Mouse (Mus musculus) lung, embryonic 14.5 days (tissue): ENCODE data around the gene Nfatc3. TPM values are rescaled to one million over a fixed set of nuclear protein-coding genes. Genes with fewer than 3 reads are reported as not detected.

Experiments used
- ATAC-seq: fragments of 200-750 bp; cut with Nextera tagmentation; 2 replicates; pipeline ENCODE4 v1.8.0; 2017; ENCODE audit warnings: mild to moderate bottlenecking, moderate TSS enrichment, moderate library complexity; ENCODE audit not compliant: insufficient read depth
- DNase-seq: peaks from one replicate; pipeline ENCODE4 v3.0.0-alpha.2; 2015
- H3K27ac ChIP-seq: fragments of 300-500 bp; sonication (generic); 2 replicates; pipeline ENCODE4 v1.5.1; 2014; ENCODE audit warnings: low read depth, mild to moderate bottlenecking, moderate library complexity
- H3K27me3 ChIP-seq: fragments of 300-500 bp; sonication (generic); 2 replicates; pipeline ENCODE4 v1.6.1; 2014; ENCODE audit warnings: low read length, control low read depth; ENCODE audit not compliant: insufficient read depth
- H3K36me3 ChIP-seq: fragments of 300-500 bp; sonication (generic); 2 replicates; pipeline ENCODE4 v1.6.1; 2014; ENCODE audit warnings: control low read depth; ENCODE audit not compliant: insufficient read depth
- H3K4me1 ChIP-seq: fragments of 300-500 bp; sonication (generic); 2 replicates; pipeline ENCODE4 v1.6.1; 2014; ENCODE audit warnings: antibody characterized with exemption, control low read depth; ENCODE audit not compliant: insufficient read depth
- H3K4me2 ChIP-seq: fragments of 300-500 bp; sonication (generic); 2 replicates; pipeline ENCODE4 v1.6.1; 2014; ENCODE audit warnings: mild to moderate bottlenecking
- H3K4me3 ChIP-seq: fragments of 300-500 bp; sonication (generic); 2 replicates; pipeline ENCODE4 v1.5.1; 2014; ENCODE audit warnings: low read depth, low read length
- H3K9ac ChIP-seq: fragments of 300-500 bp; sonication (generic); 2 replicates; pipeline ENCODE4 v1.6.1; 2014
- H3K9me3 ChIP-seq: fragments of 300-500 bp; sonication (generic); 2 replicates; pipeline ENCODE4 v1.6.1; 2016; ENCODE audit warnings: low read depth, low read length, control low read depth
- CTCF ChIP-seq: IDR thresholded peaks from 2 replicates; pipeline ENCODE4 v1.5.1; 2016; ENCODE audit warnings: antibody characterized with exemption, low read depth
- WGBS: fragments of 180-500 bp; shearing (Covaris S2); extraction: QIAGEN DNeasy Blood & Tissue Kit; methylation state at CpG from one replicate; pipeline ENCODE4 v1.1.7; 2014; 5-methylcytosine and 5-hydroxymethylcytosine counted together
- polyA plus RNA-seq: library from polyadenylated mRNA; unstranded; fragments of >200 nt; fragmentation: Nextera tagmentation; extraction: Ambion mirVana; gene quantifications from 2 replicates; pipeline ENCODE4 v1.2.1, GENCODE M21; 2014

Nfatc3 gene
- polyA plus RNA-seq, 1 experiment from 2014 or later, result 7.6 TPM

DNA sequence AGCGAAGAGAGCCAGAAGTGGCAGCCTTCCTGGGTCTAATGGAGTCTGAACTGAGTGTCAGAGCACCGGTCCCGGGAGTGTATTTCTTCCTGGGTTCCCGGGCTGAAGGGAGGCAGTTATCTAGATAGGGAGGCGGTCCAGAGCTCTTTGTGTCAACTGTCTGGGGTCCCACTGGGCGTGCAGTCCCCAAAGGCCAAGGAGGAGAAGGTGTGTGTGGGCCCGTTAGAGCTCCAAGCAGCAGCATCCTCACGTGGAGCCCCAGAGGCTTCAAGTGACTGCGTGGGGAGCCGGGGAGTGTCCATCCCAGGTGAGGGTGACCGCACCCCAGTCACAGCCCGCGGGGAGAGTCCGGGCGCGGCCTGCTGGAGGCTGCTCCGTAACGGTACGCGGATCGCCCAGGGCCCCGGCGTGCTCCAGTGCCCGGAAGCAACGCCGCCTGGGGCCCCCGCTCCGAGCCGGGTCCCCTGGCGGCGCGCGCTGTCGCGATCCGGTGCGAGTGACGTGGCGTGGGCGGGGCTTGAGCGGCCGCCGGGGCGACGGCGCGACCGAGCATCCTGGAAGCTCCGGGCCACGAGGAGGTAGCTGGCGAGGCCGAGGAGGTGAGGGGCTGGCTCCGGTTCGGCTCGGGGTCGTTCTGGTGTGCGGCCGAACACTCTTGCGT lies 109.8 kb downstream of the Nfatc3 start, which contains the start of gene Slc7a6:
TSS of gene Slc7a6 (plus strand) at position 502 of the 661 bp plus-strand sequence.
- under 1% methylated on average over 59 of the region's 59 CpGs for WGBS
- no peaks in the 10 kb centered on the region for H3K9me3 ChIP-seq
- peak within 1 kb of the TSS; percentile 89 for H3K27ac ChIP-seq
- no peak for TF ChIP-seq CTCF
- peak within 1 kb of the TSS; percentile 93 for H3K4me2 ChIP-seq
- no peaks in the 10 kb centered on the region for H3K27me3 ChIP-seq
- peak within 1 kb of the TSS; percentile 88 for H3K9ac ChIP-seq
- peak; percentile 92 for DNase-seq
- ATAC-seq, result peak; percentile 90
- peaks cover 11% of the 10 kb centered on the region for H3K36me3 ChIP-seq
- H3K4me3 ChIP-seq, result peak within 1 kb of the TSS; percentile 84
- H3K4me1 ChIP-seq, result peaks cover 2% of the 10 kb centered on the region; the same call in 1 of the 2 replicates

DNA sequence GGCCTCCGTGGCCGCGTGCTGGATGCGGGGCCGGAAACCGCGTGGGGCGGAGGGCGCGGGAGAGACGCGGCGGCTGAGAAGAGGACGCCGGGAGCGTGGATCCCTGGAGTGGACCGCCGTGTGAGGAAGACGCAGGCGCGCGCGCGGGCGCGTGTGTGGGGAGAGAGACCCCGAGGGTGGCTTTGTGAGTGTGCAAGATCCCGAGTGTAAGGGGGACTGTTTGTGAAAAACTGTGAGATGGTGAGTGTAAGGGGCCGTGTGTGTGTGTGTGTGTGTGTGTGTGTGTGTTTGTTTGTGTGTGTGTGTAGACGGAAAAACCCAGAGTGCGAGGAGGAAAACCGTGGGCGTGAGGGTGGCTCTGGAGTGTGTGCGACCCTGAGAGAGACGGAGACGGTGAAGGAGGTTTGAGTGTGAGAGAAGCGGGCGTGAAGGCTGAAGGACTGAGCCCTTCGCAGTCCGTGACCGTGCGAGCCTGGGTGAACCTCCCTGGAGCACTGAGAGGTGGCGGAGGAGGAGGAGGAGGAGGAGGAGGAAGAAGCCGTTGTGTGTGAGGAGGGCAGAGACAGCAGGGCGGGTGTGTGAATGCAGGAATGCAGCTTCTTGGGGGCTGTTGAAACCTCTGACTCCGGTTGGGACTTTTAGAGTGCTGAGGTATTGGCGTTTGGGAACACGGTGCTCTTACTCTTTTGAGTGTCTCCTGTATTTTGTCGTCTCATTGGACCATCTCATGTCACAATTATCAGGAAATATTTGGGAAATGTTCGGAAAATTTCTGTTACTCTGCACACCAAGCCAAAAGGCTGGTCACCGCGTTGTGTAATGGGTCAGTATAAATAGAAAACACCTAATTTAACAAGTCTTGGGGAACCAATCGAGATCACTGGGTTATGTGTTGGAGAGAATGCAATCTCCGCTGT lies 110.6 kb downstream of the Nfatc3 start:
- peak overlapping the region; percentile 88 for H3K9ac ChIP-seq
- H3K4me2 ChIP-seq, result peak overlapping the region; percentile 93
- DNase-seq (peak; percentile 59), ATAC-seq (peak; percentile 69)
- TF ChIP-seq CTCF, result no peak
- H3K27ac ChIP-seq, result peak overlapping the region; percentile 89
- H3K36me3 ChIP-seq, result 0 out of 2 replicates have a peak, but pooled peaks cover 4% of the 10 kb centered on the region
- no peaks in the 10 kb centered on the region for H3K9me3 ChIP-seq
- WGBS, result under 1% methylated on average over 53 of the region's 54 CpGs
- peak overlapping the region; percentile 84 for H3K4me3 ChIP-seq
- H3K4me1 ChIP-seq, result peaks cover 2% of the 10 kb centered on the region; the same call in 1 of the 2 replicates
- no peaks in the 10 kb centered on the region for H3K27me3 ChIP-seq

- WGBS, result 23% methylated on average over 6 of the region's 6 CpGs
- Histone ChIP-seq H3K4me3 (peak overlapping the region; percentile 84), H3K4me1 (peaks cover 2% of the 10 kb centered on the region; the same call in 1 of the 2 replicates), H3K27ac (no peak overlapping the region), H3K36me3 (no peaks in the 10 kb centered on the region), H3K27me3 (no peaks in the 10 kb centered on the region), H3K9me3 (no peaks in the 10 kb centered on the region), H3K9ac (peak overlapping the region; percentile 88), H3K4me2 (peak overlapping the region; percentile 93)
- peak; percentile 17 for DNase-seq
- TF ChIP-seq CTCF, result peak; percentile 38; the same call in 1 of the 2 replicates
- no peak for ATAC-seq
These were observed 111.4 kb downstream of the Nfatc3 start for GRCm38 (mm10) chr8:106169934-106170480.

- Histone ChIP-seq H3K9ac (no peak overlapping the region), H3K27ac (no peak overlapping the region), H3K36me3 (no peaks in the 10 kb centered on the region), H3K9me3 (no peaks in the 10 kb centered on the region), H3K4me1 (peaks cover 5% of the 10 kb centered on the region; the same call in 1 of the 2 replicates), H3K27me3 (no peaks in the 10 kb centered on the region), H3K4me2 (no peak overlapping the region), H3K4me3 (no peak overlapping the region)
- no peak for ATAC-seq
- no peak for TF ChIP-seq CTCF
- 87% methylated on average over 3 of the region's 3 CpGs for WGBS
- no peak for DNase-seq
These were observed 114.9 kb downstream of the Nfatc3 start for GRCm38 (mm10) chr8:106173566-106173965.

DNA sequence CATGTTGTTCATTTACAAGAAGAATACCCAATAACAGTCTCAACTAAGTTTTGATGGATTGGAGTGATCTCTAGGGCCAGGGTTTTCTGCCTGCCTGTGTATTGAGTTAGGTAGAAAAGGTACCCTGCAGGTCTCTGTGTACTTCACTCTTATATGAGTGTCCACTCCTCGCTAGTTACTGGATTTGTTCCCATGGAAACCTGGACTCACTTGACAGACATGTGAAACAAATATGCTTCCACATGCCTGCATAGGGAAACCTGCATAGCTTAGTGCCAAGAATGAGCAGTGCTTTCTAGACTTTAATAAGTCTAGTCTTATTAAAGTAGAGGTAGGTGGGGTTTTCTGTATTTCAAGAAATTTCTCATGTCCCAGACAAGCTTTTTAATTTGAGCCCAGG lies 118.3 kb downstream of the Nfatc3 start:
- H3K9ac ChIP-seq, result no peak overlapping the region
- peaks cover 9% of the 10 kb centered on the region; the same call in 1 of the 2 replicates for H3K36me3 ChIP-seq
- no peak overlapping the region for H3K4me3 ChIP-seq
- DNase-seq, result peak; percentile 57
- no peaks in the 10 kb centered on the region for H3K27me3 ChIP-seq
- 18% methylated on average over 1 of the region's 1 CpGs for WGBS
- H3K27ac ChIP-seq, result peak overlapping the region; percentile 24; the same call in 1 of the 2 replicates
- H3K9me3 ChIP-seq, result no peaks in the 10 kb centered on the region
- TF ChIP-seq CTCF, result no peak
- peak; percentile 73; the same call in 1 of the 2 replicates for ATAC-seq
- H3K4me2 ChIP-seq, result no peak overlapping the region
- peaks cover 3% of the 10 kb centered on the region; the same call in 1 of the 2 replicates for H3K4me1 ChIP-seq

DNA sequence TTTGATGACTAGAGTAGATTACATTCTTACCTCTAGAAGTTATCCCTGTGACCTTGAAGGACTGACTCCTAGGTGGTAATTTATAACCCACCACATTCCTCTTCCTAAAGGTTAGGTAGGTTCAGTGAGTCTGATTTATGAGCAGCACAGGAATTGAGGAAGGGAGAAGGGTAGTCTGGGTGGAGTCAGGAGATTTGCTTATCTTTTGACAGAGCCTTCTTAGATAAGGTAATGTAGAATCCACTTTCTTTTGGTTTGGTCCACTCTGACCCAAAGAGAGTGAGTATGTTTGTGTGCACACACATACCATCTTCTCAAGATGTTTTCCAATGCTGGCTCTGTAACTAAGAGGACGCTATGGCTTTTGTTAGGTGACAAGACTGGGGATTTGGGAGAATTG lies 119.0 kb downstream of the Nfatc3 start:
- H3K4me2 ChIP-seq, result no peak overlapping the region
- H3K27ac ChIP-seq, result 0 out of 2 replicates have a peak overlapping the region, but pooled peaks have one; percentile 2
- no peak for DNase-seq
- TF ChIP-seq CTCF, result no peak
- peaks cover 10% of the 10 kb centered on the region; the same call in 1 of the 2 replicates for H3K36me3 ChIP-seq
- H3K4me1 ChIP-seq, result peaks cover 3% of the 10 kb centered on the region; the same call in 1 of the 2 replicates
- H3K9me3 ChIP-seq, result no peaks in the 10 kb centered on the region
- no peak overlapping the region for H3K4me3 ChIP-seq
- no peak for ATAC-seq
- H3K9ac ChIP-seq, result no peak overlapping the region
- WGBS, result 37% methylated on average over 1 of the region's 1 CpGs
- H3K27me3 ChIP-seq, result no peaks in the 10 kb centered on the region
